Mouse (Mus musculus) liver, postnatal 0 days (tissue): ENCODE measurements at regions not wholly inside any gene's neighbourhood (a gene's known extent, or its start where the extent isn't known, plus 50 kb on each side); places are given as distances from the start of the nearest gene placed in this dataset.

Experiments
- CTCF ChIP-seq: sonication (generic); IDR thresholded peaks from 2 replicates; pipeline ENCODE4 v1.5.1; 2016; ENCODE audit warnings: antibody characterized with exemption, low read depth
- EP300 ChIP-seq: IDR thresholded peaks from 2 replicates; pipeline ENCODE4 v1.6.1; 2016; ENCODE audit warnings: antibody characterized with exemption, low read depth, mild to moderate bottlenecking

DNA sequence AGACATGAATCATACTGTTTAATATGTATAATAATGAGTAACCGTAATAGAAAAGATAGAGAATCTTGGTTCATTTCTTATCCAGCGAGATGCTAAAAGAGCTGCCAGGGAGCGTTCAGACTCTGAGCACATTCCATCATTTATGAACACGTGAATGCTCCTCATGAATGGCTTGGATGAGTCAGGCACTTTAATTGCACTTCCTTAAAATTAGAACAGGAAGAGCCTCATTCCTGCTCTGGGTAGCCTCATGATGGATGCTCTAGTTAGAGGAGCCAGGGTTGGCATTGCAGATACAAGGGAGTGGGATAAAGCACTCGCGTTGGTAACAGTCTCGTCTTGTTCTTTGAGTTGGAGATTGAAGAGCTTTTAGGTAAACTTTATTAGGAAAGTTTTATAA, 60.1 kb downstream of the Erv3 start:
- TF ChIP-seq CTCF (no peak), EP300 (no peak)
